Mouse (Mus musculus) spleen, adult 2 months (tissue): ENCODE results near the gene Trp73.

ENCODE experiments used
- CTCF ChIP-seq: fragments of 200-500 bp; IDR thresholded peaks from 2 replicates; pipeline ENCODE4 v1.5.1; 2011; ENCODE audit warnings: mild to moderate bottlenecking, inconsistent platforms; ENCODE audit not compliant: insufficient read depth, insufficient read length, insufficient replicate concordance; ENCODE audit errors: extremely low read depth
- POLR2A ChIP-seq: fragments of 200-500 bp; IDR thresholded peaks from 2 replicates; pipeline ENCODE4 v1.6.1; 2011; ENCODE audit warnings: low read depth, low read length, inconsistent platforms

DNA sequence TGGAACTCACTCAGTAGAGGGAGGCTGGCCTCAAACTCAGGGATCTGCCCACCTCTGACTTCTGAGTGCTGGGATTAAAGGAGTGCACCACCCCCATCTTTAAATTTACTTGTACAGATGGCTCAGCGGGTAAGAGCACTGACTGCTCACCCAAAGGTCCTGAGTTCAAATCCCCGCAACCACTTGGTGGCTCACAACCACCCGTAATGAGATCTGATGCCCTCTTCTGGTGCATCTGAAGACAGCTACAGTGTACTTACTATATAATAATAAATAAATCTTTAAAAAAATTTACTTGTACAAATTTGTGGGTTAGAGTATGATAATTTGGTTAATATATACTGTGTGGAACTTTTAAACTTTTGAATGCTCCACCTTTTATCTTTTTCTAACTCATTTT lies 4.7 kb upstream of the Trp73 start:
- TF ChIP-seq CTCF (no peak), POLR2A (no peak)
